ENCODE assay signal across 11 mouse cellular contexts in the genomic region with DNA sequence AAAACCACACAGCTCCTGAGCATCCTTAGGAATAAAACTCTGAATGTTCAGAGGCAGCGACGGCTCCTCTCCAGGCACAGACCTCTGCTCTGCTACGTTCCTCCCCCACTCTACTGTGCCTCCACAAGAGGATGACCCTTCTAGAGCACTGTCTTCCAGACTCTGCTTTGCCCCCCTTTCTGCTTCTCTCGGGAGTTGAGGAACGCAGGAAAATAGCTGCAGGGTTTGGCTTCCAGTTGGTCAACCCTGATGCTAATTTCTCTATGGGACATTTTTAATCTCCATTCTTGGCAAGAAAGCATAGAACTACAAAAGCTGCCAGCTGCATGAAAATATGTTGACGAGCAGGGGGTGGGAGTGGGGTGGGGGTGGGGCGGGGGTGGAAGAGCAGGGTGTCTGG. TPM values are rescaled to one million over a fixed set of nuclear protein-coding genes. Genes with fewer than 3 reads are reported as not detected.
DNase-seq lines count a peak whose midpoint lies in the region; ATAC-seq and TF ChIP-seq lines count a peak whose summit lies in the region.
"Had no signal": no experiment of that assay in that cellular context is flagged by ENCODE, and none has a peak within 500 bp of the region (broad histone marks: within the 10 kb centered on the region; RNA-seq: fewer than 3 reads in every experiment).

No protein-coding gene starts in this region.

- no peaks in the 10 kb centered on the region for H3K9me3 ChIP-seq in forebrain, embryonic 15.5 days
- no peaks in the 10 kb centered on the region for H3K9me3 ChIP-seq in forebrain, embryonic 16.5 days (ENCODE audit: control insufficient read depth, low read length)
- no peaks in the 10 kb centered on the region for H3K9me3 ChIP-seq in kidney, postnatal 0 days (replicated peaks; ENCODE audit: low read length)
- H3K9me3 ChIP-seq: stomach, embryonic 15.5 days had no signal

- H3K36me3 ChIP-seq in forebrain, embryonic 15.5 days, result no peaks in the 10 kb centered on the region
- H3K36me3 ChIP-seq in forebrain, embryonic 16.5 days (ENCODE audit: control insufficient read depth, insufficient read depth), result no peaks in the 10 kb centered on the region
- no peaks in the 10 kb centered on the region for H3K36me3 ChIP-seq in kidney, postnatal 0 days (ENCODE audit: insufficient read depth, low read length)
- H3K36me3 ChIP-seq: stomach, embryonic 15.5 days had no signal

- WGBS in forebrain, embryonic 15.5 days, result 36% methylated on average over 7 of the region's 7 CpGs
- 36% methylated on average over 7 of the region's 7 CpGs for WGBS in forebrain, embryonic 16.5 days
- 27% methylated on average over 7 of the region's 7 CpGs for WGBS in kidney, postnatal 0 days

- TF ChIP-seq CTCF in kidney, postnatal 0 days (IDR thresholded peaks at IDR 0.05; ENCODE audit: low read depth), result no peak

- no peaks in the 10 kb centered on the region for H3K27me3 ChIP-seq in forebrain, embryonic 15.5 days
- no peaks in the 10 kb centered on the region for H3K27me3 ChIP-seq in forebrain, embryonic 16.5 days (replicated peaks; ENCODE audit: control insufficient read depth, insufficient read depth, low read length)
- H3K27me3 ChIP-seq in kidney, postnatal 0 days (ENCODE audit: insufficient read depth, low read length), result no peaks in the 10 kb centered on the region
- H3K27me3 ChIP-seq: stomach, embryonic 15.5 days had no signal

- H3K4me2 ChIP-seq in forebrain, embryonic 15.5 days (replicated peaks), result no peak overlapping the region
- H3K4me2 ChIP-seq in forebrain, embryonic 16.5 days (ENCODE audit: low read length), result no peak overlapping the region
- H3K4me2 ChIP-seq in kidney, postnatal 0 days (ENCODE audit: low read length), result no peak overlapping the region
- H3K4me2 ChIP-seq: stomach, embryonic 15.5 days had no signal

- DNase-seq in kidney, postnatal 0 days (ENCODE audit: low spot score), result peak; percentile 20
- DNase-seq in kidney, postnatal 25 days, result no peak
- DNase-seq in right cerebral cortex, postnatal 10 days (ENCODE audit: low spot score in 2 of 2), result peak; percentile 28 to 35
- no peak for DNase-seq in right cerebral cortex, postnatal 14 days
- no peak for DNase-seq in thymus, postnatal 14 days
- no peak for DNase-seq in spleen, adult 18-20 months
- DNase-seq: thymus, postnatal 36 days had no signal

- no peak overlapping the region for H3K27ac ChIP-seq in forebrain, embryonic 15.5 days (replicated peaks)
- H3K27ac ChIP-seq in forebrain, embryonic 16.5 days (ENCODE audit: low read length), result no peak overlapping the region
- no peak overlapping the region for H3K27ac ChIP-seq in kidney, postnatal 0 days
- H3K27ac ChIP-seq: stomach, embryonic 15.5 days had no signal

- no peak overlapping the region for H3K4me3 ChIP-seq in forebrain, embryonic 15.5 days
- H3K4me3 ChIP-seq in forebrain, embryonic 16.5 days (replicated peaks; ENCODE audit: low read length), result no peak overlapping the region
- H3K4me3 ChIP-seq in kidney, postnatal 0 days (replicated peaks; ENCODE audit: low read depth, low read length), result no peak overlapping the region
- H3K4me3 ChIP-seq: stomach, embryonic 15.5 days had no signal

- no peak overlapping the region for H3K9ac ChIP-seq in forebrain, embryonic 15.5 days (replicated peaks)
- no peak overlapping the region for H3K9ac ChIP-seq in forebrain, embryonic 16.5 days (replicated peaks; ENCODE audit: low read depth, low read length)
- no peak overlapping the region for H3K9ac ChIP-seq in kidney, postnatal 0 days (ENCODE audit: low read depth, low read length)
- H3K9ac ChIP-seq: stomach, embryonic 15.5 days had no signal

- peaks cover 5% of the 10 kb centered on the region; the same call in 1 of the 2 replicates for H3K4me1 ChIP-seq in forebrain, embryonic 15.5 days
- 0 out of 2 replicates have a peak, but pooled peaks cover 3% of the 10 kb centered on the region for H3K4me1 ChIP-seq in forebrain, embryonic 16.5 days (replicated peaks; ENCODE audit: control insufficient read depth, insufficient read depth, low read length)
- no peaks in the 10 kb centered on the region for H3K4me1 ChIP-seq in kidney, postnatal 0 days (replicated peaks; ENCODE audit: insufficient read depth, low read length)
- H3K4me1 ChIP-seq: stomach, embryonic 15.5 days had no signal

- 0 out of 2 replicates have a peak, but pooled peaks have one; percentile 16 for ATAC-seq in forebrain, embryonic 15.5 days (replicated peaks)
- no peak; the same call in 1 of the 2 replicates for ATAC-seq in forebrain, embryonic 16.5 days
- ATAC-seq in kidney, postnatal 0 days (replicated peaks; ENCODE audit: low FRiP score, low read depth), result no peak
- ATAC-seq: intestine, embryonic 16.5 days had no signal

RNA-seq across cellular contexts. Expression of gene Magi1, which starts 24.8 kb away (rescaled TPM):
- 36.7 and 38.0 TPM in 2 replicates for polyA plus RNA-seq in forebrain, embryonic 15.5 days (2015; fragmentation: Nextera tagmentation; extraction: Ambion mirVana)
- 35.7 and 36.2 TPM in 2 replicates for polyA plus RNA-seq in forebrain, embryonic 16.5 days (2015; fragmentation: Nextera tagmentation; extraction: Ambion mirVana)
- 6.2 TPM in 2 replicates for polyA plus RNA-seq in kidney, postnatal 0 days (2015; fragmentation: Nextera tagmentation; extraction: Ambion mirVana)

Comparison
In these comparisons a context has a peak if more than half of its experiments do, and no peak if none do; other contexts are left out.
1. DNase-seq: peak in kidney, postnatal 0 days (single experiment) and right cerebral cortex, postnatal 10 days (2 of 2); none in kidney, postnatal 25 days (0 of 2), right cerebral cortex, postnatal 14 days (single experiment), thymus, postnatal 14 days (single experiment) and spleen, adult 18-20 months (0 of 2).